Mouse (Mus musculus) hindbrain, postnatal 0 days (tissue): ENCODE data around the gene Mecr. TPM values are rescaled to one million over a fixed set of nuclear protein-coding genes. Genes with fewer than 3 reads are reported as not detected.
"Not testable (repeated sequence)": the region's sequence is repeated elsewhere in the genome, so short reads cannot be mapped to it uniquely, and the experiment has no call there.

Experiments
- ATAC-seq: fragments of 200-750 bp; cut with Nextera tagmentation; 2 replicates; pipeline ENCODE4 v1.8.0; 2017; ENCODE audit warnings: mild to moderate bottlenecking, moderate TSS enrichment, moderate library complexity
- DNase-seq: peaks from one replicate; pipeline ENCODE4 v3.0.0-alpha.2; 2015; ENCODE audit warnings: low spot score
- H3K27ac ChIP-seq: fragments of 300-500 bp; sonication (generic); 2 replicates; pipeline ENCODE4 v1.5.1; 2014; ENCODE audit warnings: mild to moderate bottlenecking
- H3K27me3 ChIP-seq: fragments of 300-500 bp; sonication (generic); 2 replicates; pipeline ENCODE4 v1.6.1; 2014; ENCODE audit warnings: low read length, mixed read lengths; ENCODE audit not compliant: insufficient read depth
- H3K36me3 ChIP-seq: fragments of 300-500 bp; sonication (generic); 2 replicates; pipeline ENCODE4 v1.6.1; 2014; ENCODE audit warnings: low read length, mixed read lengths; ENCODE audit not compliant: insufficient read depth
- H3K4me1 ChIP-seq: fragments of 300-500 bp; sonication (generic); 2 replicates; pipeline ENCODE4 v1.6.1; 2014; ENCODE audit warnings: antibody characterized with exemption, low read length, mixed read lengths; ENCODE audit not compliant: insufficient read depth
- H3K4me2 ChIP-seq: fragments of 300-500 bp; sonication (generic); 2 replicates; pipeline ENCODE4 v1.6.1; 2014; ENCODE audit warnings: low read depth, mild to moderate bottlenecking, low read length, moderate library complexity, mixed read lengths
- H3K4me3 ChIP-seq: fragments of 300-500 bp; sonication (generic); 2 replicates; pipeline ENCODE4 v1.5.1; 2014; ENCODE audit warnings: low read length
- H3K9ac ChIP-seq: fragments of 300-500 bp; sonication (generic); replicated peaks from 2 replicates; pipeline ENCODE4 v1.6.1; 2014; ENCODE audit warnings: mild to moderate bottlenecking, low read length, moderate library complexity, mixed read lengths
- H3K9me3 ChIP-seq: fragments of 300-500 bp; sonication (generic); 2 replicates; pipeline ENCODE4 v1.6.1; 2016; ENCODE audit warnings: low read length, mixed read lengths
- CTCF ChIP-seq: IDR thresholded peaks from 2 replicates; pipeline ENCODE4 v1.5.1; 2016; ENCODE audit warnings: antibody characterized with exemption, control low read depth, low read depth
- WGBS: fragments of 180-500 bp; shearing (Covaris S2); extraction: QIAGEN DNeasy Blood & Tissue Kit; methylation state at CpG from one replicate; pipeline ENCODE4 v1.1.7; 2014; 5-methylcytosine and 5-hydroxymethylcytosine counted together
- polyA plus RNA-seq: library from polyadenylated mRNA; unstranded; fragments of >200 nt; fragmentation: Nextera tagmentation; extraction: Ambion mirVana; gene quantifications from 2 replicates; pipeline ENCODE4 v1.2.1, GENCODE M21; 2015
- total RNA-seq: library from RNA; depleted of rRNA; stranded (reverse); fragments of >200 nt; gene quantifications from 2 replicates; pipeline ENCODE4 v1.2.3, GENCODE M21; 2014; rRNA removed

Gene Mecr
- total RNA-seq (21.5 and 30.8 TPM in 2 replicates), polyA plus RNA-seq (33.8 TPM in 2 replicates)

- Histone ChIP-seq H3K4me3 (peak within 1 kb of the TSS; percentile 68), H3K9ac (peak within 1 kb of the TSS; percentile 67), H3K4me1 (peaks cover 4% of the 10 kb centered on the region; the same call in 1 of the 2 replicates), H3K36me3 (no peaks in the 10 kb centered on the region), H3K27me3 (0 out of 2 replicates have a peak, but pooled peaks cover 4% of the 10 kb centered on the region), H3K4me2 (peak within 1 kb of the TSS; percentile 93), H3K27ac (0 out of 2 replicates have a peak within 1 kb of the TSS, but pooled peaks have one; percentile 27), H3K9me3 (no peaks in the 10 kb centered on the region)
- 0% methylated on average over 37 of the region's 37 CpGs for WGBS
- ATAC-seq (peak; percentile 89), DNase-seq (peak; percentile 96)
- no peak for TF ChIP-seq CTCF
These were observed at the start of gene Mecr for GRCm38 (mm10) chr4:131843290-131843743. Gene Mecr, plus strand, starts transcription at chr4:131843470.

GRCm38 (mm10) chr4:131796312-131797080, 46.8 kb upstream of the Mecr start:
- H3K4me2 ChIP-seq: no peak overlapping the region
- no peak overlapping the region for H3K9ac ChIP-seq
- no peak for TF ChIP-seq CTCF
- no peaks in the 10 kb centered on the region for H3K27me3 ChIP-seq
- DNase-seq (peak; percentile 29), ATAC-seq (0 out of 2 replicates have a peak, but pooled peaks have one; percentile 19)
- H3K4me3 ChIP-seq: no peak overlapping the region
- no peaks in the 10 kb centered on the region for H3K9me3 ChIP-seq
- H3K27ac ChIP-seq: no peak overlapping the region
- H3K4me1 ChIP-seq: no peaks in the 10 kb centered on the region
- H3K36me3 ChIP-seq: no peaks in the 10 kb centered on the region
- 50% methylated on average over 14 of the region's 14 CpGs for WGBS

- Histone ChIP-seq H3K4me1 (no peaks in the 10 kb centered on the region), H3K9me3 (no peaks in the 10 kb centered on the region), H3K27me3 (no peaks in the 10 kb centered on the region), H3K27ac (0 out of 2 replicates have a peak overlapping the region, but pooled peaks have one; percentile 12), H3K4me2 (no peak overlapping the region), H3K36me3 (no peaks in the 10 kb centered on the region; the same call in 1 of the 2 replicates), H3K9ac (no peak overlapping the region), H3K4me3 (no peak overlapping the region)
- 35% methylated on average over 7 of the region's 7 CpGs for WGBS
- DNase-seq (peak; percentile 65), ATAC-seq (peak; percentile 59; the same call in 1 of the 2 replicates)
- no peak for TF ChIP-seq CTCF
These were observed 45.8 kb upstream of the Mecr start for GRCm38 (mm10) chr4:131797483-131797882.

GRCm38 (mm10) chr4:131797920-131798319, 45.4 kb upstream of the Mecr start:
- H3K27me3 ChIP-seq: no peaks in the 10 kb centered on the region
- WGBS: 51% methylated on average over 12 of the region's 12 CpGs

GRCm38 (mm10) chr4:131798968-131799367, 44.3 kb upstream of the Mecr start:
- 39% methylated on average over 4 of the region's 4 CpGs for WGBS
- Histone ChIP-seq H3K4me2 (no peak overlapping the region), H3K27me3 (no peaks in the 10 kb centered on the region), H3K9me3 (no peaks in the 10 kb centered on the region), H3K9ac (no peak overlapping the region), H3K4me1 (no peaks in the 10 kb centered on the region), H3K27ac (no peak overlapping the region), H3K36me3 (no peaks in the 10 kb centered on the region; the same call in 1 of the 2 replicates), H3K4me3 (no peak overlapping the region)
- TF ChIP-seq CTCF: no peak
- ATAC-seq: no peak
- DNase-seq: no peak

More at GRCm38 (mm10) chr4:131797920-131798319, 45.4 kb upstream of the Mecr start:
- DNase-seq: peak; percentile 40
- Histone ChIP-seq H3K27ac (no peak overlapping the region), H3K4me3 (no peak overlapping the region), H3K9me3 (no peaks in the 10 kb centered on the region), H3K9ac (no peak overlapping the region), H3K4me1 (no peaks in the 10 kb centered on the region), H3K4me2 (no peak overlapping the region), H3K36me3 (no peaks in the 10 kb centered on the region; the same call in 1 of the 2 replicates)
- no peak for ATAC-seq
- no peak for TF ChIP-seq CTCF

- no peak for TF ChIP-seq CTCF
- no peak overlapping the region for H3K27ac ChIP-seq
- H3K27me3 ChIP-seq: no peaks in the 10 kb centered on the region
- H3K4me1 ChIP-seq: no peaks in the 10 kb centered on the region
- H3K9ac ChIP-seq: no peak overlapping the region
- 84% methylated on average over 9 of the region's 9 CpGs for WGBS
- ATAC-seq: no peak
- H3K4me2 ChIP-seq: no peak overlapping the region
- H3K4me3 ChIP-seq: no peak overlapping the region
- DNase-seq: no peak
- no peaks in the 10 kb centered on the region; the same call in 1 of the 2 replicates for H3K36me3 ChIP-seq
- no peaks in the 10 kb centered on the region for H3K9me3 ChIP-seq
These were observed 39.4 kb upstream of the Mecr start for GRCm38 (mm10) chr4:131803846-131804245.

- not testable (repeated sequence) for H3K9ac ChIP-seq, H3K27me3 ChIP-seq, H3K36me3 ChIP-seq, DNase-seq, H3K27ac ChIP-seq, H3K4me1 ChIP-seq, H3K4me3 ChIP-seq, H3K9me3 ChIP-seq, H3K4me2 ChIP-seq
- peak; percentile 70 for ATAC-seq
- WGBS: 99% methylated on average over 5 of the region's 6 CpGs
These were observed 38.5 kb upstream of the Mecr start for GRCm38 (mm10) chr4:131804732-131805131.
